Mouse (Mus musculus): ENCODE data around the gene Hist1h3g.

Hist1h3g gene

DNA sequence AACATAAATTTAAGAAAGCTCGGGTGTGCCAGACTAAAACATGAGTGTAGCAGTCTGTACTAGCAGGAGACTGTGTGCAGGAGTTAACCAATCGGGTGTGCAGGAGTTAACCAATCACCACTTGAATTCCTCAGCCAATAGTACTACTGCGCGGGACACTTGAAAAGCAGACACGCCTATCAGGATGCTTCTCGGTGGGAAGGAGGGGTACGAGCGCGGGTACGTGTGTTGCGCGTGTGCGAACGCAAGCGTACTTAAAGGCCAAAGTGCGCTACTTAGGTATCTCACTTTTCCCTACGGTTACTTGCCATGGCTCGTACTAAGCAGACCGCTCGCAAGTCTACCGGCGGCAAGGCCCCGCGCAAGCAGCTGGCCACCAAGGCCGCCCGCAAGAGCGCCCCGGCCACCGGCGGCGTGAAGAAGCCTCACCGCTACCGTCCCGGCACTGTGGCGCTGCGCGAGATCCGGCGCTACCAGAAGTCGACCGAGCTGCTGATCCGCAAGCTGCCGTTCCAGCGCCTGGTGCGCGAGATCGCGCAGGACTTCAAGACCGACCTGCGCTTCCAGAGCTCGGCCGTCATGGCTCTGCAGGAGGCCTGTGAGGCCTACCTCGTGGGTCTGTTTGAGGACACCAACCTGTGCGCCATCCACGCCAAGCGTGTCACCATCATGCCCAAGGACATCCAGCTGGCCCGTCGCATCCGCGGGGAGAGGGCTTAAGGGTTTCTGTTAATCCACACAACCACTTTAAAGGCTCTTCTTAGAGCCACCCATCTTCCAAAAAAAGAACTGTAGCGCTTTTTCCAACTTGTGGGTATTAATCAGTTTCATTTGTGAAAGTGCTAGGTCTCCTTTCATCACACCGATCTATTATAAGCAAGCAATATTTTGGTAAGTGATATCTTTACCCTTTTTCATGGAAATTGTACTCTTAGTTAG lies at the start of gene Hist1h3g:
Hist1h3g (plus strand) TSS at position 286 of the 939 bp plus-strand sequence.
- peak; percentile 89 for DNase-seq

DNA sequence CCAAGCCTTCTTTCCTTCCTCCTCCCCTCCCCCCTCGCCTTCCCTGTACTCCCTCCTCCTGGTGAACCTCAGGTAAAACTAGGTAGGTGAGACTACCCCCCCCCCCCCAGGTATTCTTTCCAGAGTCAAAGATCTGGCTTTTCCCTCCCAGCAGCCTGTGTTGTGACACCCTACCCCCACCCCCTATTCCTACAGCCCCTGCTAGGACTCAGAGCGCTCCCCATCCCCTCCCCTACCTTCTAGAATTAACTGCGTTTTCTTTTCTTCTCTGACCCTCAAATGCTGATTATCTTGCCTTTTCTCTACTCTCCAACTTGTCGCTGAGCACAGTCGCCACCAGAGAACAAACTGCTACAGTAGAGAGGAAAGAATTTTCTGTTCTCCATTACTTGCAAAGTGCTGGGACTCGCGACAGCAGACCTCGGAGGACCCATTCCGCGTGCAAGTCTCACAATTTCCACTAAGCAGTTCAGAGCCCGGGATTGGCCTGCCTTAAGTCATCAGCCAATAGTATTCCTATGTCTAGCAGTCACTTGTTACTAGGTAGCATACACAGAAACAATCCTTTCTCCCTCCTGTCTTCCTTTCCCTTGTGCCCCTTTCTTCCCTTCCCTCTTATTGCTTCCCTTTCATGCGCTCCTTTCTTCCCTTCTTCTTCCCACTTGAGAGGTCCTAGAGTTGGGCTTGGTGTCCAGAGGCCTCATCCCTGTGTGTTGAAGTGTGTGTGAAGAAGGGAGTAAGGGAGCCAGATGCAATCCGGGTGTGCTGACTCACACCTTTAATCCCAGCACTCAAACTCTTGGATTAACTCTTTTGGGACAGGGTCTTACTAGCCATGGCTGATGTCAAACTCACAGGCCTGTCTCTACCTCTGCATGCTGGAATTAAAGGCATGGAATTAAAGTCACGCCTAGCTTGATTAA lies 46.6 kb upstream of the Hist1h3g start, which contains the start of gene Btn2a2:
Btn2a2 (minus strand) TSS at position 458 of the 923 bp plus-strand sequence.
- peak; percentile 49 for DNase-seq

DNA sequence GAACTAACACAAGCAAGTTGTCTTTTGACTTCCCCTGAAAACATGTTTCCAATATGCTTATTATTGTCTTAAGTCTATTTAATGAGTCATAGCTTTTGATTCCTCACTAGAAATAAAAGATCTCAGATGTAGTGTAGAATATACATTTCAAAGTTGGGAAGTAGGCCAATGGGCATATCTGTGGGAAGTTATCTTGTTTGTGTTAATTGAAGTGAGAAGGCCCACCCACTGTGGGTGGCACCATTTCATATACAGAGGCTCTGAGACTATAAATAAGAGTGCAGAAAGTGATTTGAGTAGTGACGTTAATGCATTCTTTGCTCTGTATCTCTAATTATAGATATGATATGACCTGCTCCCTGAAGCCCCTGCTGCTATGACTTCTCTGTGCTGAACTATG lies 44.4 kb upstream of the Hist1h3g start:
- DNase-seq: no peak

DNA sequence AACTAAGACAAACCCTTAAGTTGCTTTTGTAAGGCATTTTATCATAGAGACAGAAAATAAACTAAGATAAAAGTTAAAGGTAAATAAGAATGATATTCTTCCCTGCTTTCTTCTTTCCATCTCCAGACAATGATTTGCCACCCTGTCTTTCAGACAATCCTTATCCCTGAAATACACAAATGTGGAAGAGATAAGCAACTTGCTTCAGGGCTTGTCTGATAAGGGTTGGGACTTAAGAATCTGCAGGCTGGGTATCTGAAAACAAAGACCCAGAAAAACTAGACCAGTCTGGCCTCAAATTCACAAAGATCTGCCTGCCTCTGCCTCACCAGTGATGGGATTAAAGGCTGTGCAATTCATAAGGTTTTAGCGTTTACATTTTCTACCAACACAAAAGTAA lies 44.0 kb upstream of the Hist1h3g start:
- no peak for DNase-seq

DNA sequence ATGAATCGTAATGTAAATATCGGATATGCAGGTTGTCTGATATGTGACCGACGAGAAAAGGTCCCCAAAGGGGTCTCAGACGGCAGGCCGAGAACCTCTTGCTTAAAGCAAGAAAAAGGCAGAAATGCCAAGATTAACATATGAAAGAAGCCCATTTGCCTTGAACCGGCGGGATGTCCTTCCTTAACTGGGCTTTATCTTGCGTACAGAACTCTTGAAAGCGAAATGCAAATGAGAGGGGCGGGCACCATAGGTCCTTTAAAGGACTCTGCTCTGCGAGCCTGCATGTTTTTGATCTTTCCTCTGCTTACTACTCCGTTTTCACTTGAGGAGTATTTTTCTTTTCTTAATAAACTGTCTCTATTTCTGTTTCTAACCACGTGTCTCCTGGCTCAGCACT lies 43.2 kb upstream of the Hist1h3g start:
- no peak for DNase-seq

DNA sequence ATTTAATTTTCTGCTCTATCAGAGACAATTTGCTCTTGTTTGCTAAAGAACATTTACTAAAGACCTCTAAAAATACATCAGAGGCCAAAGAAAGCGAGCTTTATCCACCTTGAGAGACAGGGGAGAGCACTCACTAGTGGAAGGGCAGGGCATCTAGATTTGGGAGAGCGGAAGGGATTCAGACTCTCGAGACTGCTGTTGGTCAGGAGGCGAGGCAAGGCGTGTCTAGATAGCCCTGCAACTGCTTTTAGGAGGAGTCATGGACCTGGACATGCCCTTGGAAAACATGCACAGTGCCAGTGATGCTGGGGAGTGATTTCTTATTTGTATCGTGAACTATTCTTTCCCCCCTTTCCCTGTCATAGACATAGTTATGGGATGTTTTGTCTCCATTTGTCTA lies 39.7 kb upstream of the Hist1h3g start:
- no peak for DNase-seq

DNA sequence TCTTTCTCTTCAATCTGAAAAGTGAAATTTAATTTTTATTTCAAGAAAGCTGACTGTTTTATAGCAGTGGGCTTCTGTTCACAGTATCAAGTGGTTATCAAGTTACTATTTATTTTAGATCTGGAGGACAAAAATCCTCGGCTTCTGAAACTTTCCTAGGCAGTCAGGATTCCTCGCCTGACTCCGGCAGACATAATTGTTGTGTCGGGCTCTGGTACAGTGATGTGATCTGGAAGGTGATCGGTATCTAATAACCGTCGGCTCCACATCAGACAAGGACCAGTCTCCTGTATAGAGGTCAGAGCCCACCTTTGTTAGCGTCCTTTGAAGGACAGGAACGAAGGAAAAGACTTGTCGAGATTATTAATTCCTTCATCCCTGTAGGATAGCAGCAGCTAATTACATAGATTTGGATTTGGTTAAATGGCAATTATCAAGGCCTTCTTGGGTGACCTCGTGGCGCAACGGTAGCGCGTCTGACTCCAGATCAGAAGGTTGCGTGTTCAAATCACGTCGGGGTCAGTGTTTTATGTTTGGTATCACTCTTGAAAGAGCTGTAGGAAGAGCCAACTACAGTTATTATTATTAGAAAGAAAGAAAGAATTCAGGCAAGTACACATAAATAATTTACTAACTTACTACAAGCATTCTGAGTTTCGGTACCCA lies 37.4 kb upstream of the Hist1h3g start:
- DNase-seq: no peak

DNA sequence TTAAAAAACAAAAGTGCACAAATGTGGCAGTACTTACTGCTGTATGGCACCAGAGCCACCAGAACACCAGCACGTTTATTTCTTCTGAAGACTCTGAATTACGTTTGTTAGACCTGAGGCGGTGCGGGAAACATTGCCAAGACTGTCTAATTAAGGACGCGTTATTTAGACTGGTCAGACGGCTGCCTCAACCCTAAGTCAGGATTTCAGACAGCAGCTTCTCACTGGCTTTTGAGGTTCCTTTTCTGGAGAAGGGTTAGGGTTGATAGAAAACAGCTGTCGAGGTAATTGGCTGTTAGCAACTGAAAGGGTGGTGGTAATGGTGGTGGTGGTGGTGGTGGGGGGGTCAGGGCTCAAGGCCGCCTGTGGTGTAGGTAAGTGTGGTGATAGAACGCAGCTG lies 36.6 kb upstream of the Hist1h3g start:
- no peak for DNase-seq

DNA sequence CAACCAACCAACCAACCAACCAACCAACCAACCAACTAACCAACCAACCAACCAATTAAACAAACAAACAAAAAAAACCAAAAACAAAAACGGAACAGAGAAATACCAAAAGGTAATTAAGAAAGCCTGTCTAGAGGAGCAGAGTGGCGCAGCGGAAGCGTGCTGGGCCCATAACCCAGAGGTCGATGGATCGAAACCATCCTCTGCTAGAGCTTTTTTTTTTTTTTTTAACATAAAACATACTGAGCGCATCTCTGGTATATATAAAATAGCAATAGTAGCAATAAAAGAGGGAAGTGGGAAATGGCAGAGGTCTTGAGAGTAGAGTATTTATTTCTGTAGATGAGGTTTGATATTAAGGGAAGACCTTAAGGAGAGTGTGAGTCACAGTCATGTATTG lies 35.3 kb upstream of the Hist1h3g start:
- no peak for DNase-seq

DNA sequence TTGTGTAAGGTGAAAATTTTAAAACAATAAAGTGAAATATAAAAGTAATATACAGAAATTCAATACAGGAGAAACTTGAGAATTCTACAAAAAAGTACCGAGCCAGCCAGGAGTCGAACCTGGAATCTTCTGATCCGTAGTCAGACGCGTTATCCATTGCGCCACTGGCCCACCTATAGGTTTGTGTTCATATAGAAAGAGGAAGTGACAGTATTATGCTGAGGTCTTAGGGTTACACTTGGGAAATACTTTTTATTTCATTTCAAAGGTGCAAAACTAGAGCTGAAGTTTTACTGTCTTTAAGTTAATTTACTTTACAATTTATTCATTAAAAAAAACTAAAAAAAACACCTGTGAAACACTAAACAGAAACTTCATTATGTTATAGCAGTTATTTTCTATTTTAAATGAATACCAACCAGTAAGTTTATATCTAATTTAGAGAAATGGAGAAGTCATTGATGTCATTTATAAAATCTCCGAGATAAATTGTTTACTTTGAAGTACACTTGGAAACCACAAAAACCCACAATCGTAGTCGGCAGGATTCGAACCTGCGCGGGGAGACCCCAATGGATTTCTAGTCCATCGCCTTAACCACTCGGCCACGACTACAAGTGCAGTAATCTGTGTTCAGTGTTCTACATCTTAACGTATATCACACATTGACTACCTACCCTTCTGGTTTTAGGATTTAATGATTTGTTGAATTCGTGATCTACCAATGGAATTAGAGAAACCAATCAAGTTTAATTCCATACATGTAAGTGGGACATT lies 34.6 kb upstream of the Hist1h3g start:
- DNase-seq: peak; percentile 22

DNA sequence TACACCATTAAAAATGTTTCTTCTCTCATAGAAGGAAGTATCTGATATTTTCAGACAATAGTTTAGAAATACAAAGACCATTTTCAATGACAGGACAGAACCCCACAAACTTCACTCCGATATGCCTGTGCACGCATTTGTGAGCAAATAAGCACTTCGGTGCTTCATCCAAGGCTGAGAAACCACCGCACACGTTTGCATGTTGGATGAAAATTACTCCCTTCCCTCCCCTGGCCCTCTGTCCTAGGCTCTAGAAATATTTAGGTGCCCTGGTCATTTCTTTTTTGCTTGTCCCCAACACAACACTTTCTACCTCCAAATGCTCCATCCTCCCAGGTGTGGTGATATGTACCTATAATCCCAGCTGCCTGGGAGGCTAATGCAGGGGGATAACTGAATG lies 33.7 kb upstream of the Hist1h3g start:
- no peak for DNase-seq

DNA sequence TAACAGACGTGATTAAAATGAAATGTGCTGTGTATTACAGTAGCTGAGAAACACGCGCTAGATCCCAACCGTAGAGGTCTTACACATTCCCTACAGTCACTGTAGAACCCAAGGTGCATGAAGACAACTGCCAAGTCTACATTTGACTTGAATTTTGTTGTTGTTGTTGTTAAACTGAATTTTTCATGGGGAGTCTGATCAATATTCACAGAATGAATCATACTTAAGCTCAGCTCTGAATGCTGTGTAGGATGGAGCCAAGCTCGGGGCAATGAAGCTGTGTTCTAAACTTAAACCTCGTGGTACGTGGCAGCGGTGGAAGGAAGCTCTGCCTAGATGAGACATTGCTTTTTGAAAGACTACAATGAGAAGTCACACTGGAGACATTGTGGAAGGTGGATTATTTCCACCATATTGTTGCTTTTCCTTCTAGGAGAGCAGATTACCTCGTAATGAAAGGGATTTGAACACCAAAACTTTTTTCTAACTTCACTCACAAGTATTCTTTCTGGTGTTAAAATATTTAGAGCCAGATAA lies 33.1 kb upstream of the Hist1h3g start:
- DNase-seq: no peak

DNA sequence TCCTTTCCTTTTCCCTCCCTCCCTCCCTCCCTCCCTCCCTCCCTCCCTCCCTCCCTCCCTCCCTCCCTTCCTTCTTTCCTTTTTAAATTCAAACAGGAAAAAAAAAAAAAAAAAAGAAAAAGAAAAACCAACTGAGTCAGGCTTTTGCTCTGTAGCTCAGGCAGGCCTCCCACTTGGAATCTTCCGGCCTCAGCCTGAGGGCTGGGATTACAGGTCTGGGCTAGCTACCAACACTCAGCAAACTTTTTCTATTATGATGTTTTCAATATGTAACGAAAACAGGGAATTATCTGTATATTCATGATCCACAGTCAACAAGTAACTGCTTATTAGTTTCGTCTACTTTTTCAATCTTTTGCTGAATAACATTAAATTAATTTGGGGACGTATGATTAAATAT lies 32.3 kb upstream of the Hist1h3g start:
- no peak for DNase-seq

DNA sequence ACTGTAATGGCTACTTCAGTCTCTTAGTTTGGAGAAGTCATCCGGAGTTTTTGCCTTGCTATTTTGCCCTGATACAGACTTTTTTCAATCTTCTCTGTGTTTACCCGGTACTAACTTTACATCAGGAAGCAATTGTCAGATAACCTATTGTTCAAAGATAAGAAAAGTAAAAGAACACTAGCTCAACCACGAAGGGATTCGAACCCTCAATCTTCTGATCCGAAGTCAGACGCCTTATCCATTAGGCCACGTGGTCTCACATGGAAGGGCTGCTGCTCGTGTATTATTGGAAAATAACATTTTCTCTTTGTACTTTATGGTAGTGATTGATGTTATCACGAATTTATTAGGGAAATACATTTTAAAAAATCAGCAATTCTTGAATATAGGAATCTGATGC lies 31.4 kb upstream of the Hist1h3g start:
- DNase-seq: no peak

DNA sequence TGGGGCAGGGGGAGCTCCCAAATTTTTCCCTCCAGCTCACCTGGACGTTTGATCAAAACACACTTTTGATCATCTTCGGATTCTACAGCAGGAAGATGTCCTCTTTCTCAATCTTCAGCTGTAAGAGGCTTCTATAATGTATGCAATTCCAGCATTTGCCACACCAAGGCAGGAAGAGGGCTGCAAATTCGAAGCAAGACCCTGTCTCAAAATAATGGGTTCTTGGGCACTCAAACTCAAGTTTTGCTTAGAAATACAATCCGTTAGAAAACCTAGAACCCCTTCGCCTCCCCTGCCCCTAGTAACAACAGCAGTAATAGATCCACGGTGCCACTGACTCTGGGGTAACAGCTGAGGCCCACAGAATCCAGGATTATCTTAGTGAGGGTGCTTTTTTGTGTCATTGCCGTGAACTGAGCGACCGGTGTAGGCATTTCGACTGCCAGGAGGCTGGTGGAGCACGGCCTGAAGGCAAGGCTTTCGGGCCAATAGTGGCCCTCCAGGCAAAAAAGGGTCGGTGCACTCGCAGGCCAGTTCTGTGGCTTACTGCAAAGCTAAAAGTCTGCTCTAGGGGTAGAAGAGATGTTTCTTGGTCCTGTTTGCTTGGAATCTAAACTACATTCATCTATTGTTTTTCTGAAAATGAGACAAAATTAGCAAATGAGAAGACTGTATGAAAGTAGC lies 29.4 kb upstream of the Hist1h3g start:
- no peak for DNase-seq

DNA sequence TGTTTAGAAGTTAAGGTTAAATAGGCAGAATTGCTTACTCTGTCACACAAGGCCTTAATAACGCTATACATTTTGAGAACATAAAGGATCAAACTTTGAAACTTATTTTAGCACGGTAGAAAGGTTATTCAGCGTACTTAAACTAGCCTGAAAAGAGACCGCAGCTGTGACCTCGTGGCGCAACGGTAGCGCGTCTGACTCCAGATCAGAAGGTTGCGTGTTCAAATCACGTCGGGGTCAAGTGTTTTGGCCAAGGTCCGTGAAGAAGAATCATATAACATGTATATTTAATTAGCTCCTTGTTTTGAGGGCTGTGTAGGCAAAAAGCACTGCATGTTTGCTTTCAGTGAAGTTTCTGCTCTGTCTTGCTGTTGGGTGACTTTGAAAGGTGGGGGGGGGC lies 28.9 kb upstream of the Hist1h3g start:
- DNase-seq: no peak

DNA sequence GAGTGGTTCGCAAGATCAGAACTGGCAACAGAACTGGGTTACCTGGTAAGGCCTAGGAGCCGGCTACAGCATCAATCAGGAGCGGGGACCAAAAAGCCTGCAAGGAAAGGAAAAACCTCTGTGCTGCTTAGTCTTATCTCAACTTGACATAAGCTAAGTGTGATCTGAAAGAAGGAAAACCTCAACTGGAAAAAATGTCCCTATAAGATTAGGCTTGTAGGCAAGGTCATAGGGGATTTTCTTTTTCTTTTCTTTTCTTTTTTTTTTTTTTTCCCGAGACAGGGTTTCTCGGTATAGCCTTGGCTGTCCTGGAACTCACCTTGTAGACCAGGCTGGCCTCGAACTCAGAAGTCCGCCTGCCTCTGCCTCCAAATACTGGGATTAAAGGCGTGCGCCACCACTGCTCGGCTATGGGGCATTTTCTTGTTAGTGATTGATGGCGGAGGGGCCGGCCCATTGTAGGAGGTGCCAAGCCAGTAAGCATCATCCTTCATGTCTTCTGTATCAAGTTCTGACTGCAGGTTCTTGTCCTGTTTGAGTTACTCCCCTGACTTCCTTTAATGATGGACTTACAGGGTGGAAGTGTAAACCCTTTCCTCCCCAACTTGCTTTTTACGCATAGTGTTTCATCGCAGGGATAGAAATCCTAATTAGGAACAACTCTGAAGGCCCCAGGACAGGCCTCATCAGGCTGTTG lies 28.3 kb upstream of the Hist1h3g start:
- DNase-seq: no peak

DNA sequence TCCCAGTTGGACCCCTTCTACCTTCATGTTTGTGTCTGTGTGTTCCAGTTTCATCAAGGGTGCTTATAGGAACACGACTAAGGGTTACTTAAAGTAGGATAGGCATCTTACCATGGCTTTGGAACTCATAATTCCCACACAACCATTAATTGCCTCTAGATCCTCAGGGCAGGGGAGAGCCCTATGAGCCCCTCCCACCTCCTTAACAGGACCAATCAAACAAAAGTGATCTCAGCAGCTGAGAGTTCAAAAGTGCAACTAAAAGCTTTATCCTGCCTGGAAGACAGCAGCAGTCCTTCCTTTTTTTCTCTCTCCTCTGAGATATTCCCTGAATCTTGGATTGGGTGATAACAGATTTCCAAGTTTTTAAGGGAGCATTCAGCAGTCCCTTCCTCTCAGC lies 25.1 kb upstream of the Hist1h3g start:
- DNase-seq: no peak

DNA sequence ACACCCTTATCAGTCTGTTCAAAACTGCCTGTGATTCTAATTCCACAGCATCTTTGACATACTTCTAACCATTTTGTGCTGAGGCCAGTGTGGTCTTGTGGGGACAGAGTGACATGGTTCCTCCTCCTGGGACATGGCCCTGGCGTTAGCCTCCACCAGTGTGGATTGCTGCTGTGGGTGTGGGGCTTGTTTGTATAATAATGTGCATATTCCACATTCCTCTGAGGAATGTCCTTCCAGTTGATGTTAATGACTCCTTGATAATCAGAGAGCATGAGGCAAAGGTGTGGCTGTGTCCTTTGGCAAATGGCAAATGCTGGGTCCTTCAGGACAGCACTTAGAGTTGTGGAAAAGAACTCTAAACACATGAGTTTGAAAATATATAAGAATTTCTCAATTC lies 21.7 kb upstream of the Hist1h3g start:
- no peak for DNase-seq

DNA sequence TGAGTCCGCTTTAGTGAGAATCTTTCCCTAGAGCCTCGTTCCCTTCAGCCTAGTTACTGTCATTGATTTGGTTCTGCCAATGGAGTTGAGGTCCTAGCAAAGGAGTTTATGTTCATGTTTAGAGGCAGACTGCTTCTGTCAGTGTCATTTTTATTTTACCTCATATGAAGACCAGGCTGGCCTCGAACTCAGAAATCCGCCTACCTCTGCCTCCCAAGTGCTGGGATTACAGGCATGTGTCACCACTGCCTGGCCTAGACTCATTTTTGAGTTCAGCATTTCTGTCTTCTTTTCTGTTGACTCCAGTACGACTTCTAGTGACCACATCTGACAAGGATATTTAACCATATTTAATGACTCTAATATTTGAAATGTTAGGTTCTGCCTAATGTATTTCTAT lies 19.9 kb upstream of the Hist1h3g start:
- DNase-seq: no peak
